Mouse (Mus musculus) gastrocnemius, postnatal 25 days (tissue): ENCODE results near the gene Dph6. TPM values are rescaled to one million over a fixed set of nuclear protein-coding genes. Genes with fewer than 3 reads are reported as not detected.
"Not testable (repeated sequence)": the region's sequence is repeated elsewhere in the genome, so short reads cannot be mapped to it uniquely, and the experiment has no call there.

Source experiments
- DNase-seq: peaks from one replicate; pipeline ENCODE4 v3.0.0; 2022
- long read RNA-seq, 2 experiments: library from polyadenylated mRNA; stranded (forward); transcript quantifications; one replicate each; pipeline ENCODE4 v2.0.0; 2021
- total RNA-seq, 2 experiments: library from RNA; stranded (reverse); gene quantifications; 1 replicate in 1 of 2; 2 replicates in 1 of 2; pipeline ENCODE4 v1.2.3; 2021

The Dph6 gene
- total RNA-seq, result 1 to 10 TPM; 3.6 to 4.6 TPM
- long read RNA-seq, experiment 1, partial matches to known transcripts, result 0 of 4 reads
- long read RNA-seq, experiment 1, other reads (novel, unspliced or antisense), result 3 of 4 reads
- long read RNA-seq, experiment 2, partial matches to known transcripts, result 0 of 3 reads
- long read RNA-seq, experiment 2, other reads (novel, unspliced or antisense), result 0 of 3 reads

GRCm38 (mm10) chr2:114654365-114655239, at the start of gene Dph6:
TSS of gene Dph6 (minus strand) at chr2:114654964.
- DNase-seq, result peak; percentile 82

DNA sequence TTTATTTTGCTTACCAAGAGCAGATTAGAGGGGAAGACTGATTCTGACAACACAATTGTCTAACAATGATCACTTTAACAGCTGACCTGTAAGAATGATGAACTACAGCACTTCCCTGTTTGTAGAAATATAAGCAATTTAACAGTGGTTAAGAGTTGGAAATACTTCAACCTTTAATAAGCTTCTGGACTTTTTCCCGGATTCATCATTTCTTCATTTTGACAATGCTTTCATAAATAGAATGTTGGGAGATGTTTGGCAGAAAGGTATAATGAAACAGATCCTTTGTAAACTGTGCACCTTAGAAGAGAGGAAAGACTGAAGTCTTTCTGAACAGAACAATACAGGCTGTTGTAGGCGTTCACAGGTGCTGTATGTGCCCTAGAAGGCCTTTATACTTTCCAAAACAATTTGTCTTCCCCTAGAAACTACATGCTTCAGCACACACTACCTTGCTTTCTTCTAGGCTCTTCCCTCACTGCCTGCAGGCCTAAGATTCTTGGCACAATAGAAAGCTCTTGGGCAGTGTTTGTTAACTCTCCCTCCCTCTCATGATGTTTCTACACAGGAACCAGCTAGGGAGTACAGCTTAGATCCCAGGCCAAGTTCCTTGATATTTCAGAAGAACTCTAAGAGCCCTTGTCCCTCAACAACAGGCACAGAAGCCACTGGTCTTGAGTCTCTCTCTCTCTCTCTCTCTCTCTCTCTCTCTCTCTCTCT, 46.4 kb upstream of the Dph6 start:
- no peak for DNase-seq

DNA sequence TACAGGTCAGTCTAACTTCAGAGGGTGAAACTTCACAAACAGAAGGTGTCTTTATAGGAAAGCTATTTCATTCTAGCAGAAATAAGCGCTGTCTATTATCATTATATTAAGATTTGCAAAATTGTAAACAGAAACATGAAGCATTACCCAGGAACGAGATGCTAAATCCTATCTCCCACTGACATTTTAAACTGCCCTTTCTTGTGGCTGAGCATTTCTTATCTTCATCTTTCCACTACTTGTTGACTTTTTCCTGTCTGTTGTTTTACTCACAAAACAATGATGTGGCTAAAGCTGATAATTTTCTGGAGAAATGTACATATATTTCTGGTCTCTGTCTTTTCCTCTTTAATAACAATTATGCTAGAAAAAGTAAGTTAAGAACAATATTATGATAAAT, 36.8 kb upstream of the Dph6 start:
- DNase-seq, result no peak

- no peak for DNase-seq
Measured at GRCm38 (mm10) chr2:114687483-114687882, 32.7 kb upstream of the Dph6 start.

GRCm38 (mm10) chr2:114687081-114687480, 32.3 kb upstream of the Dph6 start:
- DNase-seq, result no peak

DNA sequence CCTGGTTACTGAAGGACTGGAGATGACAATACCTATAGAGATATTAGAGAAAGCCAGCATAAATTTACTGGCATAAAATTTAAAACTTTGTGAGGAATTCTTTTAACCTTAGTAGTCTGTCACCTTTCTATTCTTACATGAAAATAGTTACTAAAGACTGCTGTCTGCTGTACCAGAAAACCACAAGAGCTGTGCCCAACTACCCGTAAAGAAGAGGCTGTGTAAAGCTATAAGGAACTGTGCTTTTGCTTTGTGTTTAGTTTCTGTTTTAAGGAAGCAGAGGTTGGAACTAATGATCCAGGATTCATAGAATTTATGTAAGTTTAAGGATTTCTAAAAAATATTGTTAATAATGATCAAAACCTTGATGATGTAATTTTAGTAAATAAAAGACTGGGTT, 19.1 kb upstream of the Dph6 start:
- DNase-seq, result no peak

- no peak for DNase-seq
Measured at GRCm38 (mm10) chr2:114670983-114671382, 16.2 kb upstream of the Dph6 start.

DNA sequence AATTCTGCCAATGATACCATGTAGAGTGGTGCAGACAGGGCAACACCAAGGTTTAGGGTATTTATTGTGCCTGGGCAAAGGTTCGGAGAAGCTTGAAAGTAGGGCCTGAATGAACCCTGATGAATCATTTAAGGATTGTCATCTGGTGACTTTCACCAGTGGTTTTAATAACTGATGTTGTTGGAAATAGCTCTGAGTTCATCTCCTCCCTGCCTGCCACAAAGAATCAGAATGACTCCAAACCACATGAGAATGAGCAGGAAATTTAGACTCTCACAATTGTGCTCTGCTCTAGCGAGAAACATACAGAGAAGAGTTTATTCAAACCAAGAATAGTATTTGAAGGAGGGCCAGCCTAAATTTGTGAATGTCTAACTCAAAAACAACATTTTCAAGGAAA, 4.2 kb upstream of the Dph6 start:
- no peak for DNase-seq

- no peak for DNase-seq
Measured at GRCm38 (mm10) chr2:114646240-114646639, 8.5 kb downstream of the Dph6 start.

GRCm38 (mm10) chr2:114643832-114644231, 10.9 kb downstream of the Dph6 start:
- no peak for DNase-seq

DNA sequence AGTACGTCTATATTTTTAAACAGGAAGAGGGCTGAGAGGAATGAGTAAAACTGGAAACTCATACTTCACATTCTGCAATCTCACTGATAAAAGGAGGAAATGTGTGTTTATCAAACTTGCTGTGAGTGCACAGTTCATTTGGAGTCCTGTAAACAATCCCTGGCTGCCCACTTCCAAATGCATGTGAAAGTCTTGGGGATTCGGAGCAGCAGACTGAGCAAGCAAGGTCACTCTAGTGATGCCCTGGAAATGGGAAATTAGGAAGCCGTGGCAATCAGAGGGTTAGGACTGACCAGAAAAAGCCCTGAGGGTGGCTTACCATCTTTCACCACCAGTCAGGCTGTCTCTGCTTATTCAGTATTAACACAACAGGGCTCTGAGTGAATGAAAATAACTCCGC, 30.1 kb downstream of the Dph6 start:
- DNase-seq, result no peak

DNA sequence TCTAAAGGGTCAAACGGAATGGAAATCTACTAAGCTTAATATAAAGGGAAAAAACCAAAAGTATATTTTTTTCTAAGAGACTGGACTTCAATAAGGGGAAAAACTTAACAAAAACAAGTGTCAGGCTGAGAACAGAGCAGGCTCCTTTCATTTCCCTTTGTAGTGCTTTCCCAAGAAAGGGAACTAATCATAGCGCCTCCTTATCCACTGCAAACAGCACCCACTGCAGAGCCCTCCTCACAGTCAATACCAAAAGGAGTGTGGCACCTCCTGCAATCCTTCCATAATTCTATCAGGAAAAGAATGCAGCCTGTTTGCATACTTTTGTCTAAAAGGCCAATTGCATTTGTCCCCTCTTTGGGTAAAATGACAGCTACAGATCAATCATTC, 32.2 kb downstream of the Dph6 start:
- no peak for DNase-seq

DNA sequence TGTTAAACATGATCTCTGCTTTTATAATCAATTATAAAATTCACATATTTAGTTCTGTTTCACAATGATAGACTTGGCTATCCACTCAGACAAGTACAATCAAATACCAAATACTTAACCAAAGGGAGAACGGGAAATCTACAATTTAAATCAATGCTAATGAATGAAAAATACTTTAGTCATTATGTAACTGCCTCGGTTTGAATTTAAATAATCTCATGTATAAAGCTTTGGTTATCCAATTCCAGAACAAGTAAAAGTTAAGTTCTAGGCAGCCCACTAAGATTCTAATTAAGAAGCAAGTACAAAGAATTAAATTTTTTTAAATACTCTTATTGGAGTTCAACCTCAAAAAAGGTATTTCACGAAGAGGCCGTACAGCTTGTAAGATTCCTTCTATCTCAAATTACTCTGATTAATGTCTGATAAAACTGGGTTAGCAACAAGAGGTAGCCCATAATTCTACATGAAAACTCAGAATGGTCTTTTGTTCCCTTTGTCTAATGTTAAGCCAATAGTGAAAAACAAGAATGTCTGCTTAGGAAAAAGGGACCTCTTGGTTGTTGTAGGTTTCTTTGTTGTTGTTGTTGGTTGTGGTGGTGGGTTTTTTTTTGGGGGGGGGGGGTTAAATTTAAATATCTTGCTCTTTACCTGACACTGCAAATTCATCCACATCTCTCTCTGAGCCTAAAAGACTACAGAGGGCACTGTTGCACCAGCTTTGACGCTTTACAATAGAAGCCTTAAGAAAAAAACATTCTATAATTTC, 32.8 kb downstream of the Dph6 start:
- no peak for DNase-seq

GRCm38 (mm10) chr2:114611576-114611975, 43.2 kb downstream of the Dph6 start:
- DNase-seq, result no peak

- no peak for DNase-seq
Measured at GRCm38 (mm10) chr2:114610110-114610509, 44.7 kb downstream of the Dph6 start.

DNA sequence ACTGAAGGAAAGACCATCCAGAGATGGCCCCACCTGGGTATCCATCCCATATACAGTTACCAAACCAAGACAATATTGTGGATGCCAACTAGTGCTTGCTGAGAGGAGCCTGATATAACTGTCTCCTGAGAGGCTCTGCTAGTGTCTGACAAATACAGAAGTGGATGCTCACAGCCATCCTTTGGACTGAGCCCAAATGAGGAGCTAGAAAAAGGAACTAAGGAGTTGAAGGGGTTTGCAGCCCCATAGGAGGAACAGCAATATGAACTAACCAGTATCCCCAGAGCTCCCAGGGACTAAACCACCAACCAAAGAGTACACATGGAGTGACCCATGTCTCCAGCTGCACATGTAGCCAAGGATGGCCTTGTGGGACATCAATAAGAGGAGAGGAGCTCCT, 49.6 kb downstream of the Dph6 start:
- not testable (repeated sequence) for DNase-seq

GRCm38 (mm10) chr2:114601174-114601573, 53.6 kb downstream of the Dph6 start:
- DNase-seq, result no peak

GRCm38 (mm10) chr2:114599793-114600192, 55.0 kb downstream of the Dph6 start:
- DNase-seq, result no peak

- DNase-seq, result no peak
Measured at GRCm38 (mm10) chr2:114593393-114593792, 61.4 kb downstream of the Dph6 start.

GRCm38 (mm10) chr2:114580714-114581113, 74.0 kb downstream of the Dph6 start:
- DNase-seq, result no peak

GRCm38 (mm10) chr2:114543000-114543622, 111.7 kb downstream of the Dph6 start:
- no peak for DNase-seq

GRCm38 (mm10) chr2:114542325-114542724, 112.4 kb downstream of the Dph6 start:
- DNase-seq, result no peak
